Mouse (Mus musculus): Measurements from ENCODE around the gene Acot8. TPM values are rescaled to one million over a fixed set of nuclear protein-coding genes. Genes with fewer than 3 reads are reported as not detected.

Gene Acot8
- polyA plus RNA-seq, 1 experiment, result 102 TPM

GRCm38 (mm10) chr2:164783926-164784581 lies 20.6 kb downstream of the Acot8 start:
- no peaks in the 10 kb centered on the region for H3K27me3 ChIP-seq (ENCODE audit: control insufficient read depth, insufficient read depth, low read length)

GRCm38 (mm10) chr2:164781876-164782275 lies 22.8 kb downstream of the Acot8 start:
- WGBS, result 73% methylated on average over 4 of the region's 4 CpGs
- Histone ChIP-seq H3K36me3 (ENCODE audit: control insufficient read depth, insufficient read depth, low read length) (no peaks in the 10 kb centered on the region), H3K27ac (ENCODE audit: insufficient read depth, low read depth, low read length) (no peak overlapping the region), H3K4me3 (ENCODE audit: low read depth, low read length) (no peak overlapping the region), H3K4me1 (ENCODE audit: control insufficient read depth, insufficient read depth, insufficient read length, low read length) (peaks cover 7% of the 10 kb centered on the region; the same call in 1 of the 2 replicates), H3K27me3 (ENCODE audit: control insufficient read depth, insufficient read depth, low read length) (no peaks in the 10 kb centered on the region)
- TF ChIP-seq CTCF (IDR thresholded peaks at IDR 0.05; ENCODE audit: extremely low read depth, insufficient read length, insufficient replicate concordance, low read depth, low read length), result no peak
- no peak for TF ChIP-seq POLR2A (IDR thresholded peaks at IDR 0.05; ENCODE audit: low read depth, low read length)

More at GRCm38 (mm10) chr2:164783926-164784581, 20.6 kb downstream of the Acot8 start:
- H3K4me3 ChIP-seq (ENCODE audit: low read depth, low read length), result no peak overlapping the region
- H3K4me1 ChIP-seq (ENCODE audit: control insufficient read depth, insufficient read depth, insufficient read length, low read length), result peaks cover 7% of the 10 kb centered on the region; the same call in 1 of the 2 replicates
- TF ChIP-seq CTCF (IDR thresholded peaks at IDR 0.05; ENCODE audit: extremely low read depth, insufficient read length, insufficient replicate concordance, low read depth, low read length) (no peak), POLR2A (IDR thresholded peaks at IDR 0.05; ENCODE audit: low read depth, low read length) (no peak)
- WGBS, result 76% methylated on average over 7 of the region's 7 CpGs
- H3K27ac ChIP-seq (ENCODE audit: insufficient read depth, low read depth, low read length), result no peak overlapping the region
- peaks cover 2% of the 10 kb centered on the region; the same call in 1 of the 2 replicates for H3K36me3 ChIP-seq (ENCODE audit: control insufficient read depth, insufficient read depth, low read length)

GRCm38 (mm10) chr2:164779481-164780086 lies 25.1 kb downstream of the Acot8 start, which contains the start of gene Tnnc2:
Gene Tnnc2, minus strand, starts transcription at chr2:164779967.
- H3K27ac ChIP-seq (ENCODE audit: insufficient read depth, low read depth, low read length), result no peak within 1 kb of the TSS
- peaks cover under 1% of the 10 kb centered on the region; the same call in 1 of the 2 replicates for H3K4me1 ChIP-seq (ENCODE audit: control insufficient read depth, insufficient read depth, insufficient read length, low read length)
- TF ChIP-seq POLR2A (IDR thresholded peaks at IDR 0.05; ENCODE audit: low read depth, low read length) (no peak), CTCF (IDR thresholded peaks at IDR 0.05; ENCODE audit: extremely low read depth, insufficient read length, insufficient replicate concordance, low read depth, low read length) (no peak)
- no peaks in the 10 kb centered on the region for H3K36me3 ChIP-seq (ENCODE audit: control insufficient read depth, insufficient read depth, low read length)
- 74% methylated on average over 8 of the region's 8 CpGs for WGBS
- no peak within 1 kb of the TSS for H3K4me3 ChIP-seq (ENCODE audit: low read depth, low read length)
- H3K27me3 ChIP-seq (ENCODE audit: control insufficient read depth, insufficient read depth, low read length), result no peaks in the 10 kb centered on the region

GRCm38 (mm10) chr2:164778809-164779208 lies 25.9 kb downstream of the Acot8 start:
- H3K4me3 ChIP-seq (ENCODE audit: low read depth, low read length), result no peak overlapping the region
- H3K36me3 ChIP-seq (ENCODE audit: control insufficient read depth, insufficient read depth, low read length), result no peaks in the 10 kb centered on the region
- H3K27ac ChIP-seq (ENCODE audit: insufficient read depth, low read depth, low read length), result no peak overlapping the region
- no peaks in the 10 kb centered on the region for H3K27me3 ChIP-seq (ENCODE audit: control insufficient read depth, insufficient read depth, low read length)
- 74% methylated on average over 7 of the region's 7 CpGs for whole genome bisulfite sequencing
- 0 out of 2 replicates have a peak, but pooled peaks cover 2% of the 10 kb centered on the region for H3K4me1 ChIP-seq (ENCODE audit: control insufficient read depth, insufficient read depth, insufficient read length, low read length)
- TF ChIP-seq CTCF (IDR thresholded peaks at IDR 0.05; ENCODE audit: extremely low read depth, insufficient read length, insufficient replicate concordance, low read depth, low read length) (no peak), POLR2A (IDR thresholded peaks at IDR 0.05; ENCODE audit: low read depth, low read length) (no peak)

- WGBS, result 93% methylated on average over 11 of the region's 11 CpGs
- Histone ChIP-seq H3K27ac (ENCODE audit: insufficient read depth, low read depth, low read length) (no peak overlapping the region), H3K4me3 (ENCODE audit: low read depth, low read length) (no peak overlapping the region), H3K27me3 (ENCODE audit: control insufficient read depth, insufficient read depth, low read length) (no peaks in the 10 kb centered on the region), H3K36me3 (ENCODE audit: control insufficient read depth, insufficient read depth, low read length) (no peaks in the 10 kb centered on the region), H3K4me1 (ENCODE audit: control insufficient read depth, insufficient read depth, insufficient read length, low read length) (peaks cover 6% of the 10 kb centered on the region; the same call in 1 of the 2 replicates)
- TF ChIP-seq POLR2A (IDR thresholded peaks at IDR 0.05; ENCODE audit: low read depth, low read length) (no peak), CTCF (IDR thresholded peaks at IDR 0.05; ENCODE audit: extremely low read depth, insufficient read length, insufficient replicate concordance, low read depth, low read length) (no peak)
Observed at GRCm38 (mm10) chr2:164778015-164778287, 26.7 kb downstream of the Acot8 start.

- 75% methylated on average over 30 of the region's 30 CpGs for WGBS
- H3K4me3 ChIP-seq (ENCODE audit: low read depth, low read length), result no peak overlapping the region
- H3K36me3 ChIP-seq (ENCODE audit: control insufficient read depth, insufficient read depth, low read length), result 0 out of 2 replicates have a peak, but pooled peaks cover 2% of the 10 kb centered on the region
- TF ChIP-seq CTCF (IDR thresholded peaks at IDR 0.05; ENCODE audit: extremely low read depth, insufficient read length, insufficient replicate concordance, low read depth, low read length) (no peak), POLR2A (IDR thresholded peaks at IDR 0.05; ENCODE audit: low read depth, low read length) (no peak)
- peaks cover 6% of the 10 kb centered on the region; the same call in 1 of the 2 replicates for H3K4me1 ChIP-seq (ENCODE audit: control insufficient read depth, insufficient read depth, insufficient read length, low read length)
- H3K27ac ChIP-seq (ENCODE audit: insufficient read depth, low read depth, low read length), result no peak overlapping the region
- no peaks in the 10 kb centered on the region for H3K27me3 ChIP-seq (ENCODE audit: control insufficient read depth, insufficient read depth, low read length)
Observed at GRCm38 (mm10) chr2:164777246-164778014, 27.3 kb downstream of the Acot8 start.

GRCm38 (mm10) chr2:164776801-164777200 lies 27.9 kb downstream of the Acot8 start:
- WGBS, result 60% methylated on average over 17 of the region's 17 CpGs
- peaks cover 4% of the 10 kb centered on the region; the same call in 1 of the 2 replicates for H3K36me3 ChIP-seq (ENCODE audit: control insufficient read depth, insufficient read depth, low read length)
- no peak overlapping the region for H3K27ac ChIP-seq (ENCODE audit: insufficient read depth, low read depth, low read length)
- no peak overlapping the region for H3K4me3 ChIP-seq (ENCODE audit: low read depth, low read length)
- TF ChIP-seq POLR2A (IDR thresholded peaks at IDR 0.05; ENCODE audit: low read depth, low read length) (no peak), CTCF (IDR thresholded peaks at IDR 0.05; ENCODE audit: extremely low read depth, insufficient read length, insufficient replicate concordance, low read depth, low read length) (no peak)
- peaks cover 6% of the 10 kb centered on the region; the same call in 1 of the 2 replicates for H3K4me1 ChIP-seq (ENCODE audit: control insufficient read depth, insufficient read depth, insufficient read length, low read length)
- no peaks in the 10 kb centered on the region for H3K27me3 ChIP-seq (ENCODE audit: control insufficient read depth, insufficient read depth, low read length)
